Mouse (Mus musculus) c-Kit-positive CD71-positive TER-119-negative erythroid progenitor cells, embryonic 14.5 days (primary cell): ENCODE measurements around the gene Cidec.

Source experiments
- DNase-seq: peaks from one replicate; pipeline ENCODE4 v3.0.0-alpha.2; 2013; ENCODE audit warnings: low read depth

Cidec gene

DNA sequence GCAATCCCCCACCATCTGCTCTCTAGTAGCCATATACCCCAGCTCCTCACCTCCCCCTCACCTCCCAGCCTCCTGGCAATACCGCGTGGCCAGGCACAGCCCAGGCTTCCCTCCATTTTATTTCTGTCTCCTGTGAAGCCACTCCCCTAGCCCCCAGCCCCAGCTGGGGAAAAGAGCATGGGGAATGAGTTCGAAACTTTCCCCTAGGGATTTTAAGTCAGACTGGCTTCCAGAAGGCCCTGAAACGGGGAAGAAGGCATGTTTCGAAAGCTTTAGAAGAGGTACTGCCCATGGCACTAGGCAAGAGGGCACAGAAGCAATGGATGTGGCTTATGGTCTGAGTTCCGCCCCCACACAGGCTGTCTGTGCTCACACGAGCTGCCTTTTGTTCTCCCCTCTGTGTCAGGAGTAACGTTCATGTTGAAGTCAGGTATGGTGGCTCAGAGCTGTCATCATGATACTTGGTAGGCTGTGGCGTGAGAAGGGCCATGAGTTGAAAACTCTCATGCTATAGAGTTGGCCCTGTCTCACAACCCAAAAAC, at the start of gene Cidec:
TSS of gene Cidec (minus strand) at position 97 of the 542 bp plus-strand sequence.
- no peak for DNase-seq

DNA sequence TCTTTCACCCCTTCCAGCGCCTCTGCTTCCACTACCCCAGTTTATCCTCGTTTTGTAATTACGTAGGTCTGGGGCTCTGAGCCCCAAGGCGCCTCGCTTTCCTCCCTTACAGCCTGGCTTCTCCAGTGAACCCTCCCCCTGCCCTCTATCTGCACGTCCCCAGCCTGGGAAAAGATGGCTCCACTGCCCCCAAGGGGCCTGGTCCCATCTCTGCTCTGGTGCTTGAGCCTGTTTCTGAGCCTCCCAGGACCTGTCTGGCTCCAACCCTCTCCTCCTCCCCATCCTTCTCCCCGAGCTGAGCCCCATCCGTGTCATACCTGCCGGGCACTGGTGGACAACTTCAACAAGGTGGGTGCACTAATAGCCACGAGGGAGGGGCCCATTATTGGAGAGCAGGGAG, 48.2 kb upstream of the Cidec start:
- no peak for DNase-seq

DNA sequence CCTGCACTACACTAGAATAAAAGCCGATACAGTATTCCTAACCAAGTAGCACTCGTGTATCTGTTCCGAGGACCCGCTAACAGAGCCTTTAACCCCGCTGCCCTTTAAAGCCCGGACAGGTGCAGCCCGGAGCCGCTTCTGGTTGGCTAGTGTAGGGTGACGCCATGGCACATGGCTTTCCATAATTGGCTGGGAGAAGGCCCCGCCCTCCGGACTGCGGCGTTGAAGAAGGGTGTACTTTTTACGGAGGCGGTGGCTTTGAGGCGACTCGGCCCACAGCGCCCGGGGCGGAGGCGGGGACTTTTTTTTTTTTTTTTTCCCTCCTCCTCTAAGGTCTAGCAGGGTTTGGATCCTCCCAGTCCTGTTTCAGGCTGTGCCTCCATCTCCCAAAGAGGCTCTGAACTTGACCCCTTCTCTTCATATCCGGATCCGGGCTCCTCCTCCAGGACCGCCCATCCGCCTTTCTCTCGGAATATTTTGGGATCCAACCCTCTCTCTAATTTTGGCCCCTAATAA, 47.6 kb upstream of the Cidec start, which contains the start of gene Creld1:
TSS of gene Creld1 (plus strand) at position 198 of the 516 bp plus-strand sequence.
- peak; percentile 98 for DNase-seq

DNA sequence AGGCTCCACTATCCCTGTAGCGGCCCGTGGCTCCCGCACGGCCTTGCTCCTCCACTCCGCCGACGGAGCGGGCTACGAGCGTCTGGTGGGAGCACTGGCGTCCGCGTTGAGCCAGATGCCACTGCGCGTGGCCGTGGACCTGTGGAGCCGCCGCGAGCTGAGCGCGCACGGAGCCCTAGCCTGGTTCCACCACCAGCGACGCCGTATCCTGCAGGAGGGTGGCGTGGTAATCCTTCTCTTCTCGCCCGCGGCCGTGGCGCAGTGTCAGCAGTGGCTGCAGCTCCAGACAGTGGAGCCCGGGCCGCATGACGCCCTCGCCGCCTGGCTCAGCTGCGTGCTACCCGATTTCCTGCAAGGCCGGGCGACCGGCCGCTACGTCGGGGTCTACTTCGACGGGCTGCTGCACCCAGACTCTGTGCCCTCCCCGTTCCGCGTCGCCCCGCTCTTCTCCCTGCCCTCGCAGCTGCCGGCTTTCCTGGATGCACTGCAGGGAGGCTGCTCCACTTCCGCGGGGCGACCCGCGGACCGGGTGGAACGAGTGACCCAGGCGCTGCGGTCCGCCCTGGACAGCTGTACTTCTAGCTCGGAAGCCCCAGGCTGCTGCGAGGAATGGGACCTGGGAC, 47.0 kb upstream of the Cidec start:
- DNase-seq = no peak

DNA sequence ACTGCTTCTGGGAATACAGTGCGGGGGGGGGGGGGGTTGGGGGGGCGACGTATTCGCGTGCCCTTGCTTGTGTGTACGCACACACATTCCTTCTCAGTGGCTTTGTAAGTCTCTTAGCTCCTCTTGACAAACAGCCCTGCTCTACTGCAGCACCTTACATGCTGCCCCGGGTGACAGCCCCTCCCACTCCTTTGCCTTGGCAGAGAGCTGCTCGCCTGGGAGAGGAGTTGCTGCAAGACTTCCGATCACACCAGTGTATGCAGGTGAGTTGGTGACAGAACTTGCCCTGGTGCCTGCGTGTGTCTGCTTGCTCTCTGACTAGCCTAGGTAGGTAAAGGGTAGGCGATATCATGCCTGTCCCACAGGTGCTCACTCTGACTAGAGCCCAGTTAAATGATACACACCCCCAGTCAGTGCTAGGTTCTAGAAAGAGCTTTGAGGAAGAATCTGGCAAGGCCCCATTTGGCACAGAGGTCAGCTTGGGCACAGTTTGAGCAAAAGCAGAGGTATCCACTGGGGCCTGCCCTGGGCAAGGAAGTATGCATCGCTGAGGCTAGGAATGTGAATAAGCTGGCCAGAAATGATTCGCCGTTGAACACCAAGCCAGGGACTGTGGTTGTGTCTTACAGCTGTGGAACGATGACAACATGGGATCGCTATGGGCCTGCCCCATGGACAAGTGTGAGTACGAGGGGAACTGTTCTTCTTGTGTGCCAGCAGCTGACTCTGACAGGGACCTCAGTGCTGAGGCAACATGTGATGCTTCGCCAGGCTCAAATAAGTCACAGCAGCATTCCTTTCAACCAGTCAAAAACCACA, 45.2 kb upstream of the Cidec start:
- no peak for DNase-seq

DNA sequence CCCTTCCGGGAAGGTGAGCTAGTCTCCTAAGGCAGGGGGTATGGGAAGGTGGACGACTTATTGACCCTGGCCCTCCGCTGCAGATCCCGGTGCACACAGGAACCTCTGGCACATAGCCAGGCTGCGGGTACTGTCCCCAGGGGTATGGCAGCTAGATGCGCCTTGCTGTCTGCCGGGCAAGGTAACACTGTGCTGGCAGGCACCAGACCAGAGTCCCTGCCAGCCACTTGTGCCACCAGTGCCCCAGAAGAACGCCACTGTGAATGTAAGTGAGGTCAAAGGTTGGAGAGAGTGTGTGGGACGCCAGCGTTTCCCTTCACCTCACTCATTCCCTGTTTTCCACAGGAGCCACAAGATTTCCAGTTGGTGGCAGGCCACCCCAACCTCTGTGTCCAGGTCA, 43.3 kb upstream of the Cidec start:
- no peak for DNase-seq

DNA sequence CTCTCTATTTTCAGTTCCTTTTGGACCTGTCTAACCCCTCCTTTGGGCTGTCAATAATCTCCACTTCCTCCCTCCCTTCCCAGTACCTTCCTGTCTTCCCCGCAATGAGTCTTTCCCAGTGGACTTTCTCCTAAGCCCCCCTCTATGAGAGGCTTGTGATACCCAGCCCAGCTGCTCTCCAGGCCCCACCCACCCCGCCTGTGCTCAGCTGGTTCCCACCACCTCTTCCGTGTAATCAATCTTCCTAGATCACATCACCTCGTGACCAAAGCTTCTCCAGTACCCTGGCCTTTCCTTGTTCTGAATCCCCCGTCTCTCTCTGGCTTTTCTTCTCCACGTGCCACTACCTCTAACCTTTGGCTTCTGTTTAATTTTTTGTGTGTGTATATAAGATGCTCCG, 41.8 kb upstream of the Cidec start:
- no peak for DNase-seq

DNA sequence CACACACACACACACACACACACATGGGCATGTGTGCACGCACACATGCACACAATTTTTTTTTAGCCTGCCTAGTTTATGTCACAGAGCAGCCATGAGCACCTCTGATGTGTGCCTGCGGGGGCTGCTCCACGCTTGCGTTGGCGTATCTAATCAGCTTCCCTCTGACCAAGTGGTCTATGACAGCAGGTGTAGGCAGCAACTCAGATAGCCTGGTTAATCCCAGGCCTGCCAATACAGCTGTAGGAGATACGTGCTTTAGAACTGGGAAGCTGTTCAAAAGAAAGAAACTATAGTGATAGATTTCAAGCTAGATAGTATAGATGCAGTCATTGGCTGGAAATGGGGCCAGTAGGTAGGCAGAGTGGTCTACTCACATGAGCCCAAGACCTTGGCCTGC, 38.2 kb upstream of the Cidec start:
- no peak for DNase-seq

DNA sequence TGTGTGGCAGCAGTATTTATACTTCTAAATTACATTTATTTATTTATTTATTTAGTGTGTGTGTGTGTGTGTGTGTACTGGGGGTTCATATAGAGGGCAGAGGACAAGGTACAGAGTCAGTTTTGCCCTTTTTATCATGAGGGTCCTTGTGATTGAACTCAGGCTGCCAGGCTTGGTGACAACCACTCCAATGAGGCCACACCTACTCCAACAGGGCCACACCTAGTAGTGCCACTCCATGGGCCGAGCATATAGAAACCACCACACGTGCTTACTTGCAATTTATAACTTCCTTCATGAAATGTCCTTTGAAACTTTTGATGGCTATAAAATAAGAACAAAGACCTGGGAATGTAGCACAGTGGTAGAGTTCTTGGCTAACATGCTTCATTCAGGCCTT, 37.7 kb upstream of the Cidec start:
- no peak for DNase-seq

DNA sequence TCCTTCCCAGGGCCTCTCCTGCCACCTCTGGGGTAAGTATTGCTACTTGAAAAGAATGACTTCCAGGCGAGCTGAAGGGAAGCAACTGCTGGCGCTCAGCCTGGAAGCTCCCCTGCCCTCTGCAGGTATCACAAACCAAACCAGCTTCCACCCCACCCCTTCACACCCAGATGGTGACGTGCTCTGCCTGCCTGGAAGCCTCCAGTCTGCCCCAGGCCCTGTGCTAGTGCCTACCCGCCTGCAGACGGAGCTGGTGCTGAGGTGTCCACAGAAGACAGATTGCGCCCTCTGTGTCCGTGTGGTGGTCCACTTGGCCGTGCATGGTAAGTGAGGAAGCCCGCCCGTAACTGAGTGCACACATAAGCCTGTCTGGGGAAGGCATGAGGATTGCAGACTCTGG, 36.5 kb upstream of the Cidec start:
- DNase-seq = no peak

DNA sequence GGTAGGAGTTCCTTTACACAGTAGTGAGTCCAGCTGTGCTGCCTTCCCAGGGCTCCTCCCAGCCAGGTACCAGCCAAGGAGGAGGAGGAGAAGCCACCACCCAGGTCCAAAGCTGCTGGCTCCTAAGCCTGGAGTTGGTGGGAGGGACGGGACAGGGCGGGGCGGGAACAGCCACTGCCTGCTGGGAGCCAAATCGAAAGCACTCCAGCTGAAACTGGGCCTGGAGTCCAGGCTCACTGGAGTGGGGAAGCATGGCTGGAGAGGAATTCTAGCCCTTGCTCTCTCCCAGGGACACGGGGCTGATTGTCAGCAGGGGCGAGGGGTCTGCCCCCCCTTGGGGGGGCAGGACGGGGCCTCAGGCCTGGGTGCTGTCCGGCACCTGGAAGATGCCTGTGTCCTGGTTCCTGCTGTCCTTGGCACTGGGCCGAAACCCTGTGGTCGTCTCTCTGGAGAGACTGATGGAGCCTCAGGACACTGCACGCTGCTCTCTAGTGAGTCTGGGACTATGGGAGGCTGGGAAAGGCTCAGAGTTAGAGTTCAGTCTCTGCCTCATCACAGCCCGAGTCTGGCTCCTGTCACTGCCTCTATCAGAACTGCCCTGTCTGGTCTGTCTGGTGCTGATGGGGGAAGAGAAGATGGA, 35.9 kb upstream of the Cidec start, which contains the start of gene Il17rc:
TSS of gene Il17rc (plus strand) at position 131 of the 640 bp plus-strand sequence.
- no peak for DNase-seq

DNA sequence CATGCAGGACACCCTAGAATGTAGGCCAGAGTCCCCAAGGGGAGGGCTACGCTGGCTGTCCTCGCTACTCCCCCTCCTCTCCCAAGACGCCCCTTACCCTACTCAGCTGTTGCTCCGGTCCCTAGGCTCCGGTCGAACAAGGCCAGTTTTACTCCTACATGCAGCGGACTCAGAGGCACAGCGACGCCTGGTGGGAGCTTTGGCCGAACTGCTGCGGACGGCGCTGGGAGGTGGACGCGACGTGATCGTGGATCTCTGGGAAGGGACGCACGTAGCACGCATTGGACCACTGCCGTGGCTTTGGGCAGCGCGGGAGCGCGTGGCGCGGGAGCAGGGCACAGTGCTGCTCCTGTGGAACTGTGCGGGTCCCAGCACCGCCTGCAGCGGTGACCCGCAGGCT, 33.9 kb upstream of the Cidec start:
- no peak for DNase-seq

DNA sequence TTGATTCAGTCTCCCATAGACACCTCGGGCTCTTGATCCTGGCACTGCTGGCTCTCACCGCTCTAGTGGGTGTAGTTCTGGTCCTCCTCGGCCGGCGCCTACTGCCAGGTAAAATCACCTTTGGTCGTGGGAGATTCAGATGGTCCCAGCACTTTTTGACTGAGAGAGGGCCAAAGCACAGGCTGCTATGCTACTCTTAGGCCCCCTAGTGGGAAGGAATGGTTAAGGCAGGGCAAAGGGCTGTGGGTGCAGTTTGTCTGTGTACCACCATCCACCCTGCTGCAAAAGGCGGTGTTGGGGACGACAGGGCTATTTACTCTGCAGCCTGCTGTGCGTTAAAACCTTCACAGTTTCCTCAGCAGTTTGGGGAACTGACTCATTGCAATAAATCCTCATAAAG, 33.5 kb upstream of the Cidec start:
- peak; percentile 53 for DNase-seq

DNA sequence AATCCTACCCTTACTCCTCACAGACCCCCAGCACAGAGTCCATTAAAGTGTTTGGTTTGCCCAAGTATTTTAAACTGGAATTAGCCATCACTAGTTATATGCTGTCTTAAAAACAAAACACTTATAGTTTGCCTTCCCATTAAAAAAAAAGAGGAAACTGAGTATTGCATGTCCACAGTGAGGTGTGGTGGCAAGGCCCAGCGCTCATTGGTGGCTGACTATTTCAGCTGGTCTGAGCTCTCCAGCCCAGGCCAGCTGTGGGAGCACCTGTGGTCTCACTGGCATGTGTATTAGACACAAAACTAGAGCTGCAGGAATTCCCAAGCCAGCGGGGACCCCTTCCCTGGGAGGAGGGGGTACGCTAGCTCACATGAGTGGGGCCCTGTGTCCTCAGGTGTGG, 33.0 kb upstream of the Cidec start:
- no peak for DNase-seq

DNA sequence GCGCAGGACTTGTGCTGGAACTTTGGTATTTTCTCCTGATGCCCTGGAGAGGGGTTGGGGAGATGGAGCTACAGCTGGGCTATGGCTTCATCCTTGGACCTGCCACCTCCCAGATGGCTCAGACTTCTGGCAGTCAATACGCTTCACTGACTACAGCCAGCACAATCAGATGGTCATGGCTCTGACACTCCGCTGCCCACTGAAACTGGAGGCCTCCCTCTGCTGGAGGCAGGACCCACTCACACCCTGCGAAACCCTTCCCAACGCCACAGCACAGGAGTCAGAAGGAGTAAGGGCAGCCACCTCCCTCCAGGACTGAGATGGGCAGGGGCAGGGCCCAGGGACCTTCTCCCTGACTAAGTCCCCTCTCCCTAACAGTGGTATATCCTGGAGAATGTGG, 30.0 kb upstream of the Cidec start:
- DNase-seq = no peak

DNA sequence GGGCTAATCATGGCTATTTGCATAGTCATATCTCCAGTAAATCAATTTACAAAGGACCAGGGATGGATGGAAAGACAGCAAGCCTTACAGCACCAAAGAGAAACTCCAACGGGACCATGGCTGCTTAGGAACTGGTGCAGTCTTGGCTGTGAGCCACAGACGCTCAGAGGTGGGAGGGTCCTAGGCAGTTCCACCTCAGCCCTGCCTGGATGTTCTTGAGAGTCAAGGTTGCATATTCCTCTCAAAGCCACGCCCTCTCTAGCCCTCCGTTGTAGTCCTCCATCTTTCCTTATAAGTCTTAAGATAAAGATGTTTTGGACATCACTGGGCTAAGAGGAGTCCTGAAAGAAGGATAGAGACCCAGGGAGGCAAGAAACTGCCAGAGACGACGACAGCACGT, 28.5 kb upstream of the Cidec start:
- no peak for DNase-seq

DNA sequence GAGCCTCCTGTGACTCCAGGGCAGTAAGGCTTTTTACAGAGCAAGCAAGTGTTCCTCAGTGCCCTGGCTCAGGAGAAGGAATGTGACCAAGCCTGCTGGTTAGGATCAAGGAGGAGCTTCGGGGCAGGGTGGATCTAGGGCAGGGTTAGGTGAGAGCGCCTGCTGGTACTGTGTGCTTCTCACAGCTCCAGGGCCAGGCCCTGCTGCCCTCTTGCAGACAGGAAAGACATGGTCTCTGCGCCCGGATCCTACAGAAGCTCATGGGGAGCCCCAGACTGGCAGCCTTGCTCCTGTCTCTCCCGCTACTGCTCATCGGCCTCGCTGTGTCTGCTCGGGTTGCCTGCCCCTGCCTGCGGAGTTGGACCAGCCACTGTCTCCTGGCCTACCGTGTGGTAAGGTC, 23.1 kb upstream of the Cidec start:
- DNase-seq = no peak

DNA sequence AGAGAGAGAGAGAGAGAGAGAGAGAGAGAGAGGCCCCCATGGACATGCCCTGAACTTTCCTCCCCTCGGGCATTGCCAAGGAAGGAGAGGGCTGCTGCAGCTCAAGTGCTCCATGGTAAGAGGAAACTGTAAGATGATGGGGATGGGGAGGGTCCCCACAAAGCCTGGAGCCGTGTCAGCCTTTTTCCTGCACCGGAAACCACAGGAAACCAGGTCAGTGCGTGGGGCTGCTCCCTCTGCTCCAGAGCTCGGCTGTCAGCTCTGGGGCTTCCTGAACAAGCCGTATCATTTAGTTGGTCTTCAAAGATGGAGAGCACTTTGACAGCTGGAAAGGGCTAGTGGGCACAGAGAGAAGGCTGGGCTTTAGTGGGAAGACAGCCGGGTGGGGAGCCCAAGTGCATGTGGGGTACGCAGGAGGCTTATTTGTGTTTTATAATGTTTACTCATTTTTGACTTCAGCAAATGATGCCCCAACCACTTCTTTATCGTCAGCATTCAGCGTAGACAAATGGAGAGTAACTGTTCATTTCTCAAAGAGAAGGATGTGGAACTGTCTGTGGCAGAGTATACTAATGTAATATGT, 22.5 kb upstream of the Cidec start, which contains the start of gene Il17re:
TSS of gene Il17re (plus strand) at position 533 of the 583 bp plus-strand sequence.
- DNase-seq = no peak

DNA sequence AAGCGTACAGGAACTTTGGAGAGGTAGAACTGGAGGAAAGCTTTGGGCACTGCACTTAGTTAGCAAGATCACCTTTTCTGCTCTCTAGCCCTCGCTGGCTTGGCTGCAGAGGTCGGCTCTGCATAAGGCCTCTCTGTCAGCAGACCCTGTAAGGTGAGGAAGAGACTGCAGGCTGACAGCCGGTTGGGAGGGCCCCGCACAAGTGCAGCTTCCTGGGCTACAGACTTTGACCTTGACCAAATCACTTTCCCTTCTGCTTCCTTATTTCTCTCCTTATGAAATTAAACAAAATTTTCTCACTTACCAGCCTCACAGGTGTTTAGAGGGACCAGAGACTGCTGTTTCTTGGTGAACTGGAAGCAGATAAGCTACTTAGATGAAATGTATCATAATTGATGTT, 19.4 kb upstream of the Cidec start:
- DNase-seq = no peak

DNA sequence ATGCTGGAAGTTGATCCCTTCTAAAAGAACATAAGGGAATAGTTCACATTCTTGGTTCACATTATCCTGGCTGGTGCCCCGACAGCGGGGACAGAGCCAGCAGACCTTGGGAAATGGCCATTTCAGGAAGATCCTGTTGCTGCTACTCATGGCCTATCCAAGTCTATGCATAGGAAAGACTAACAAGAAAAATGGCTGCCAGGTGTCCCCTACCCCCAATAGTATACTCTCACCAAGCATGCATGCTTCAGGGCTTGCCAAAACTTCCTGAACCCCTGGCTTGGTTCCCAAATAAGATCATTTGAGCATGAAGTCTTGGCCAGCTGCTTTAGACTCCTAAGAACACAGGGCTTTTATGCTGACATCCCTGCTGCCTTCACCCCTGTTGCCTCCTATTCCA, 16.3 kb upstream of the Cidec start:
- DNase-seq = no peak

DNA sequence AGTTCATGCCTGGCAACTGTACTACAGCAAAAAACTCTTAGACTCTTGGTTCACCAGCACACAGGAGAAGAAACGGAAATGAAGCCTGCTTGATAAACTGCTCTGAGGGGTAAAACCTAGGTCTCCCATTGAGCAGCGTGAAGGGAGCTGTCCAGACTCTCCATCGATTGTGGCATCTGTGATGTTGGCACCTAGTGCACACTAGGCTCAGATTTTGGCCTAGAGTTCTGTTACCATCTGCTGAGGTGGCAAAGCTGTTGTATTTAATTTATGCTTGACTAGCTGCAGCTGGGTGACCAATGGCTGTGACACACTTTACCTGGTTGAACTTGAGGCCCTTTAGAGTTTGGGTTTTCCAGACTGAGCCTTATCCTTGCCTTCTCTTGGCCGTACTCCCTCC, 12.1 kb upstream of the Cidec start:
- DNase-seq = no peak
